Mouse (Mus musculus) thymus, adult 2 months (tissue): ENCODE measurements around the gene Cip2a.

Experiments used
- CTCF ChIP-seq: fragments of 200-500 bp; IDR thresholded peaks from 2 replicates; pipeline ENCODE4 v1.5.1; 2012; ENCODE audit warnings: mild to moderate bottlenecking, control low read depth, low read length, moderate library complexity, borderline replicate concordance; ENCODE audit not compliant: control insufficient read depth, poor library complexity, insufficient read depth; ENCODE audit errors: extremely low read depth
- POLR2A ChIP-seq: fragments of 200-500 bp; IDR thresholded peaks from 2 replicates; pipeline ENCODE4 v1.6.1; 2012; ENCODE audit warnings: mild to moderate bottlenecking, low read length, control low read depth, moderate library complexity; ENCODE audit not compliant: control insufficient read depth, poor library complexity, insufficient read depth; ENCODE audit errors: extremely low read depth

DNA sequence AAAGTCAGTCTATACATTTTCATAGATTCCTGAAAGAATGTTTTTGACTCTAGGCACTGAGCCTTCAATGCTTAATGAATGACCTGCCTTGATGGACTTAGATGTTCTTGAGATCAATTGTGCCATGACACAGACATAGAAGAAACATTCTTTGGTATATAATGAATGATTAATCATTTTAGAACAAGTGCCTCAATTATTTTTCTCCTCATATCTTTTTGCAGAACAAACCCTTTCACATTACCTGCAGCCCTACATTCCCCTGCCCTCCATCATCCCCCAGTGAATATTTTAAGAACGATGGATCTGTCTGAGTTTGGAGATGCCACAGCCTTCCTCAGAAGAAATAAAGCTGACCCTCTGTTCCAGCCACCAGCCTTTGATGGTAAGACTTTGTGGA lies 63.2 kb downstream of the Cip2a start, which contains the start of gene Myh15:
- TF ChIP-seq CTCF (no peak), POLR2A (no peak)
